ENCODE assay signal across 12 mouse cellular contexts in the genomic region with DNA sequence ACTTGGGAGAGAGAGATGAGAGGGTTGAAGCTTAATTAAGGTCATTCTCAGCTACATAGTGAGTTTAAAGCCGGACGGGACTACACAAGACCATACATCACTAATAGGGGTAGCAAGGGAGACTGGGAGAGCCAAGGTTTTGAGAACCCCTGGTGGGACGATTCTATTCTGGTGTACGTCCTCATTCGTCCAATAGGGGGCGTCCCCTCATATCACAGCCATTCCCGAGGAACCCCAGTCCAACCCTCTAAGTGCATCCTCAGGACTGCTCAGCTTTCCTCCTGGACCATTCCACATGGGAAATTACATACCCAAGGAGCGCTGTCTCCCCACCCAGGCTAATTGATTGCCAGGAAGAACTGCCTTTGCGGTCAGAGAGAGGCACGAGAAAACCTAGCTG.
DNase-seq lines count a peak whose midpoint lies in the region; ATAC-seq and TF ChIP-seq lines count a peak whose summit lies in the region.
"Had no signal": no experiment of that assay in that cellular context is flagged by ENCODE, and none has a peak within 500 bp of the region (broad histone marks: within the 10 kb centered on the region; RNA-seq: fewer than 3 reads in every experiment).

No protein-coding gene starts in this region.

- DNase-seq in gastrocnemius, adult 2 months = no peak
- DNase-seq in gastrocnemius, postnatal 4 days (ENCODE audit: low spot score in 2 of 2) = no peak
- DNase-seq in liver, adult 2 months (ENCODE audit: extremely low read depth, low read depth, low spot score) = no peak
- DNase-seq in CD4-positive helper T cell, adult 2 months (ENCODE audit: low read depth, low spot score) = peak; percentile 4
- no peak for DNase-seq in brain, embryonic 14.5 days (ENCODE audit: low read depth)
- no peak for DNase-seq in urinary bladder, postnatal 4 days (ENCODE audit: low spot score in 2 of 2)
- DNase-seq in right cerebral cortex, adult 18-20 months = no peak
- DNase-seq: kidney, adult 11 months; layer of hippocampus, postnatal 36 days; liver, embryonic 13.5 days; spleen, adult 18-20 months had no signal

- no peak overlapping the region for H3K9ac ChIP-seq in liver, adult 2 months (ENCODE audit: low read depth, low read length)
- H3K9ac ChIP-seq in liver, embryonic 12.5 days = no peak overlapping the region
- H3K9ac ChIP-seq: liver, embryonic 13.5 days had no signal

- no peak for ATAC-seq in liver, embryonic 12.5 days

- no peaks in the 10 kb centered on the region for H3K4me1 ChIP-seq in liver, adult 2 months (ENCODE audit: control insufficient read depth, insufficient read depth, low read length)
- H3K4me1 ChIP-seq in liver, embryonic 12.5 days = peaks cover 33% of the 10 kb centered on the region

- no peaks in the 10 kb centered on the region for H3K79me2 ChIP-seq in liver, adult 2 months (ENCODE audit: control insufficient read depth, insufficient read depth, low read length)

- TF ChIP-seq POLR2A in liver, adult 2 months (IDR thresholded peaks at IDR 0.05; ENCODE audit: extremely low read depth, insufficient read depth, low read length) = no peak
- no peak for TF ChIP-seq POLR2A in brain, embryonic 14.5 days (IDR thresholded peaks at IDR 0.05; ENCODE audit: borderline replicate concordance, extremely low read depth, insufficient read depth, insufficient read length, poor library complexity, severe bottlenecking)

- 67% methylated on average over 10 of the region's 10 CpGs for WGBS in liver, adult 2 months
- 56% methylated on average over 10 of the region's 10 CpGs for WGBS in liver, embryonic 12.5 days (ENCODE audit: insufficient replicate concordance)

- H3K36me3 ChIP-seq in liver, adult 2 months (ENCODE audit: control insufficient read depth, insufficient read depth, low read length) = no peaks in the 10 kb centered on the region
- no peaks in the 10 kb centered on the region for H3K36me3 ChIP-seq in liver, embryonic 12.5 days
- H3K36me3 ChIP-seq: liver, embryonic 13.5 days had no signal

- no peak overlapping the region for H3K4me3 ChIP-seq in gastrocnemius, adult 2 months
- no peak overlapping the region for H3K4me3 ChIP-seq in liver, adult 2 months (ENCODE audit: insufficient read depth, low read depth, low read length)
- no peak overlapping the region for H3K4me3 ChIP-seq in liver, embryonic 12.5 days
- H3K4me3 ChIP-seq: liver, embryonic 13.5 days had no signal

- H3K9me3 ChIP-seq in liver, embryonic 12.5 days (replicated peaks) = no peaks in the 10 kb centered on the region
- H3K9me3 ChIP-seq: liver, embryonic 13.5 days had no signal

- H3K4me2 ChIP-seq in liver, embryonic 12.5 days = no peak overlapping the region
- H3K4me2 ChIP-seq: liver, embryonic 13.5 days had no signal

- TF ChIP-seq CTCF in gastrocnemius, adult 2 months (IDR thresholded peaks at IDR 0.05) = peak; percentile 38; the same call in 1 of the 2 replicates
- TF ChIP-seq CTCF in liver, adult 2 months (IDR thresholded peaks at IDR 0.05; ENCODE audit: low read depth, low read length) = peak; percentile 50
- TF ChIP-seq CTCF in brain, embryonic 14.5 days (IDR thresholded peaks at IDR 0.05; ENCODE audit: borderline replicate concordance, extremely low read depth, insufficient read depth, insufficient read length) = peak; percentile 37; the same call in 1 of the 2 replicates

- no peak overlapping the region for H3K27ac ChIP-seq in gastrocnemius, adult 2 months
- H3K27ac ChIP-seq in liver, adult 2 months (replicated peaks; ENCODE audit: insufficient read depth, low read depth, low read length) = no peak overlapping the region
- no peak overlapping the region for H3K27ac ChIP-seq in liver, embryonic 12.5 days
- H3K27ac ChIP-seq: liver, embryonic 13.5 days had no signal

- intact Hi-C loops in gastrocnemius, adult 2 months (cut with DNase I) = no loop called here

- peaks cover 2% of the 10 kb centered on the region; the same call in 1 of the 2 replicates for H3K27me3 ChIP-seq in liver, adult 2 months (ENCODE audit: control insufficient read depth, insufficient read depth, low read length)
- peaks cover 49% of the 10 kb centered on the region for H3K27me3 ChIP-seq in liver, embryonic 12.5 days (replicated peaks)
